Mouse (Mus musculus) frontal cortex, adult (tissue): ENCODE results near the gene Zbtb44.
"Not testable (repeated sequence)": the region's sequence is repeated elsewhere in the genome, so short reads cannot be mapped to it uniquely, and the experiment has no call there.

Experiments used
- ATAC-seq: cut with Nextera tagmentation; 2 replicates; pipeline ENCODE4 v1.9.2; 2017; ENCODE audit warnings: mild to moderate bottlenecking, moderate library complexity, mixed read lengths; ENCODE audit not compliant: low TSS enrichment

The Zbtb44 gene

DNA sequence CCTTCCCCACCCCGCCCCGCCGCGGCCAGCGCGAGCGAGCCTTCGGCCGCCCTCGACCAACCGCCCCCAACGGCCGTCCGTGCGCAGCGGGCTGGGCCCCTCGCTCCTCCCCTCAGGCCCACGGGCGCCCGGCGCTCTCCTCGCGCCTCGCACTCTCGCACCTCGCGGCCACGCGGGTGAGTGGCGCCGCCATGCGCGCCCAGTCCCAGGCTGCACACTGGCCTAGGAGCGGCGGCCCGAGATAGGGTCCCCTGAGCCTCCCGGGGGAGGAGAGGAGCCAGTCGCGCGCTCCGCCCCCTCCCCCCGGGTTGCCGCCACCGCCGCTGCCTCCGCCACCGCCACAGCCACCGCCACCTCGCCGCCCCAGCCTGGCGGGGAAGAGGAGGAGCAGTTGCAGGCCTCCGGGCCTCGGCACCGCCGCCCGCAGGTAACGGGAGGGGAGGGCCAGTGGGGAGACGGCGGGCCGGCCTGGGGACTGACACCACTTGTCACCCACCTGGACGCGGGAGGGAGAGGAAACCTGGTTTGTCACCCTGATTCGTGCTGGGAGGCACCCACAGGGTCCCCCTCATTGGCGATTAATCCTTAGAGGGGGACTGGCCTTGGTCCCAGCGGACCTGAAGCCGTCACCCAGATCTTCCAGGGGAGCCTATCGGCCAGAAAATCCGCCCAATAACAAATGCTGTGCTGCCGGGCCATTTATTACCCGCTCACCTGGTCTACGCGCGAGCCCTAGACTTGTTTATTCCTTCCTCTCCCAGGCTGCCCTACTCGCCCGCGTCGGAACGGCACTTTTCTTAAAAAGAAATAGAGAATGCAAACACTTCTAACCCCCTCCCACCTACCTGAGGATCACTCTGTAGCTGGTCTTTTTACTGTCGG, at the start of gene Zbtb44:
TSS of gene Zbtb44 (plus strand) at position 113 of the 882 bp plus-strand sequence.
- peak; percentile 77 for ATAC-seq

DNA sequence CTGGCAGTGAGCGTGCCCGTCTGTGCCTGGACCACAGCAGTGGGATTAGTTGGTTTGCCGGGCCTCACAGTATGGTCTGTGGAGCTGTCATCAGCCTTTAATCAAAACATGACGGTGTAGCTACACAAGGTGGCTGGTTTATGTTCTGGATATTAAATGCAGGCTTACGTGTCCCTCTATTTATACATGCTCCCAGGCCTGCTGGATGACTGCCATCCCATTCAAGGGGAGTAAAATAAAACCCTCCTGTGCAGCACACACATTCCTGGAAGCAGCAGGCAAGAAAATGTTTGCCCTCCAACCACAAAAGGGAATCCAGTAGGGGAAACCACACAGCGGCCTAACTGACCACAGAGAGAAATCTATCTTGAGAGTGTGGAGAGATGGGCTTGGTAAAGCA, 44.7 kb upstream of the Zbtb44 start:
- ATAC-seq, result no peak

DNA sequence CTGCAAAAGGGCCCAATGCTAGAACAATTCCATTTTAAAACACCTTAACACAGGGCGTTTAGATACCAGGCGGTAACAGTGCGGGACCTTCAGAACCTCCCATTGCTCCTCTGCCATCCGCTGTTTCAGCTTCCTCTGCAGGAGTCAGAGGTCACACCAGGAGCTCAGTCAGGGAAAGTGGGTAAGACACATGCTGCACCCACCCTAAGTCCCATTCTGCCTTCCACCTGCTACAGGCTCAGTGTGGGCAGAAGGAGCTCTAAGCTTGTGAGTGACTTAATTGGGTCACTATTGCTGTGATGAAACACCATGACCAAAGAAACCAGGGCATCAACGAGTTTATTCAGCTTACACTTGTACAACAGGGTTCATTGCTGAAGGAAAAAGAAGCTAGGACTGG, 37.3 kb upstream of the Zbtb44 start:
- no peak for ATAC-seq

DNA sequence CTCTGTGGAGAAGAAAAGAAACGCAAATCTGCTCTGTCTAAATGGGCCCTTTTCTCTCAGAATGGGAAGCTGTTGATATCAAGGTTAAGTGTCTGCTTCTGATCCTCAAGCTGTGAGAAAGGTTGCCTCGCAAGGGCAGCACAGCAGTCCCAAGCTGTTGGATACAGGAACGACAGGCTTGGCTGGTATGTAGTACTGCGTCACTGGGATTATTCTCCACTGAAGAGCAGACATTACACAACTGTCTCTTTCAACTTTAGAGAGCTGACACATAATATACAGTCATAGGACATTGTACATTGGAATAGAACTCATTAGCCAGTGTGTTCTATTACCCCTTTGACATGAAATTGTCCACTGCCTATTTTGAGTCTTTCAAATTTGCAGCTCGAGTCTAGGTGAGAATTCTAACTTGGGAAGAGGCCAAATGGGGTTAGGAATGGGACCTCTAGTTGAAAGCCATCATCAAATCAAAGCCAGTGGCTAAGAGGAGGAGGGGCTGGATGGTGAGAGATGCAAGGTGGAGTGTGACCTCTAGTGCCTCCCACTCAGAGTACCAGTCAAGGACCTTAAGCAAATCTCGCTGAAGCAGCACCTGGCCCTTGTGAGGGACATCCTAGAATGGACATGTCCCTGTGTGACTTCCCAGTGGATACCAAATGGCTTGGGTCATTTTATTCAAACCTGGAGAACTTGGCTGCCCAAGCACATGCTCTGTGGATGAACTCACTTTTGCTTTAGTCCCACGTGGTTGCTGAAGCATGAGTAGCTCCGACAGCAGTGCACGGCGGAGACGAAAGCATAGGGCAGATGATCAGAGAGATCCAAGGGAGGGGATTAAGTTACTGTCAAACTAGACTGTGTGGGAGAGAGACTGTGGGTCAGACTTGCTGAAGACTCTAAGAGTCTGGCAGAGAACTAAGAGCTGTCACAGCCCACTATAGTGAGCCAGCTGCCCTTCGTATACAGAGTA, 33.6 kb upstream of the Zbtb44 start:
- ATAC-seq, result no peak

DNA sequence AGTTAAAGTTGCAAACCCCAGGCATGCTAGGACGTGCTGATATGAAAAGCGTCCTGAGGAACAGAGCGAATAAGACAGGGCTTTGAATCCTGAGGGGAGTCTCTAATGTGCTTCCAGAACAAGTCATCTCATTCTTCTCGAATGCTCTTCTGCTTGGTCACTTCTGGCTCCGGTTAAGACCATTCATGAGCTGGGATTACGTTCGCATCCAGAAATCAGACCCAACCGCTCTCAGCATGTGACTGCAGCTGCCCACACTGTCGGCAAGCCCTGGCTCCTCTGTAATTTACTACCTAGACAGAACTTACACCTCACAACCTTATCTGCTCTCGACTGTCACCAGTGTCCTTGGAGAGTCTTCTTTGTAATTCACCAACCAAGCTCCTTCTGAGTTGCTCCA, 29.8 kb upstream of the Zbtb44 start:
- ATAC-seq, result no peak

DNA sequence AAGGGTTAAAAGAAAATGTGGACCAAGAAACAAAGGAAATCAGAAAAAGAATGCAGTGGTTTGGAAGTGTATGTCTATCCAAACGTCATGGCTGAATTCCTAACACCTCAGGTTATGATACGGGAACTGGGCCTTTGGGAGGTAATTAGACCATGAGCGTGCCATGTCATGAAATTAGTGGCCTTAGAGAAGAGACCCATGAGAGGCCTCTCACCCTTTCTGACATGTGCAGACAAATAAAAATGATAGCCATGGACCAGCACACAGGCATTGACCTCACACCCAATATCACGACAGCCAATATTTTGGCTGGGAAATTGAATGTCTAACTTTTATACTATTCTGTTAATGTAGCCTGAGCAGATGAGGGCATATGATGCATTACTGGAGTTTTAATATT, 27.9 kb upstream of the Zbtb44 start:
- no peak for ATAC-seq

DNA sequence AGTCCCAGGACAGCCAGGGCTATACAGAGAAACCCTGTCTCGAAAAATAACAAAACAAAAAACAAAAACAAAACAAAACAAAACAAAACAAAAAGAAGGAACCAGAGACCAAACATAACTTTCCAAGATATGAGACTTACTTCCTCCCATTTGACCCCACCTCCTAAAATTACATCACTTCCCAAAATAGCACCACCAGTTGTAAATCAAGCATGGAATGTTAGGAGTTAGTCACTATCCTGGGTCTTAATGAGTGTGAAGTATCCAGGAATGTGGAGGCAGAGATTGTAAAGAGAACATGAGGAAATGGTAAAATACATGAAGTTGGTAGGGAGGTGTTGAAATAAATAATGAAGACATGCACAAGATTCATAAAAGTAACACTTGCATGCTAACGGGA, 21.1 kb upstream of the Zbtb44 start:
- no peak for ATAC-seq

DNA sequence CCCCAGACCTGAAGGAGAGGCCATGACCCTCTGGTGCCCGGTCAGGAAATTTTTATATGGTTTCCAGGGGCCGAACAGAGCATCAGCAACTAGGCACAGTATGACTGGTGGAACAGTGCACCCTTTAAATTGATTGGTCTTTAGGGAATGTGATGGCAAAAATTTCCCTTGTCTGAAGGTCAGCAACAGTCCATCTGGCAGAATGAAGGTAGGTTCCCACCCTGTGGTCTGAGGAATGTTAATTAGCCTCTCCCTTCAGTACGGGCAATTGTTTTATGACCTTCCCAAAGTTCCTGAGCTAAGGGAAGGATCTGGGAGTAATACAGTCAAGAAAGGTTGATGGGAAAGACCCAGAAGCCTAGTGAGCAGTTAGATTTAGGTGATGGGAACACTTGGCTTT, 20.4 kb upstream of the Zbtb44 start:
- ATAC-seq, result no peak

DNA sequence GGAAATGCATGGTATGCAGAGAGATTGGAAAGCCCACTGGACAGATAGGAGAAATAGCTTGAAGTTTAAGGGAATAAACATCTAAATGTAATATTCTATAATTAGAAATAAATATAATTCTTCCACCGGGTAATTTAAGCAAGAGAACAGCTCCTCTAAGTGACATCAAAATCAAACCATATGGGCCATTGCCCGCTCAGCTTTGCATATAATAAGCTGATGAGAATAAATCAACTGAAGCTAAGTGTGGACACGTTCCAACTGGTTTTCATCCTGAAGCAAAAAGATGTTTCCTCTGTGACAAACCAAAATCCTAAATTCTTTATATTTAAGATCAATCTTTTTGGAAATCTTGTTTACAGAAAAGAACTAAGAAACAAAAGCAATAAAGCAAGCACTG, 19.7 kb upstream of the Zbtb44 start:
- no peak for ATAC-seq

DNA sequence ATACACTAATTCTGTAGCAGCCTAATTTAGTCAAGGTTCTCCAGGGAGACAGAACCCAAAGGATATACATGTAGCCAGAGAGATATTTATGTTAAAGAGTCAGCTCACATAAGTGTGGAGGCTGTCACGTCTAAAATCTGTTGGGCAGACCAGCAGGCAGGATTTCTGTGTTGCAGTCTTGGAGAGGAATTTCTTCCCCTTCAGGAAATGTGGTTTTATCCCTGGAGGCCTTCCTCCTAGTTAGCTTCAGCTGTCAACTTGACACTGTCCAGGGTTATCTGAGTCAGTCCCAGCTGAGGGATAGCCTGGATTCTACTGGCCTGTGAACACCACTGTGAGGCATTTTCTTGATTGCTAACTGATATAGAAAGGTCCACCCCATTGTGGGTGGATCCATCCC, 18.9 kb upstream of the Zbtb44 start:
- peak; percentile 57 for ATAC-seq

DNA sequence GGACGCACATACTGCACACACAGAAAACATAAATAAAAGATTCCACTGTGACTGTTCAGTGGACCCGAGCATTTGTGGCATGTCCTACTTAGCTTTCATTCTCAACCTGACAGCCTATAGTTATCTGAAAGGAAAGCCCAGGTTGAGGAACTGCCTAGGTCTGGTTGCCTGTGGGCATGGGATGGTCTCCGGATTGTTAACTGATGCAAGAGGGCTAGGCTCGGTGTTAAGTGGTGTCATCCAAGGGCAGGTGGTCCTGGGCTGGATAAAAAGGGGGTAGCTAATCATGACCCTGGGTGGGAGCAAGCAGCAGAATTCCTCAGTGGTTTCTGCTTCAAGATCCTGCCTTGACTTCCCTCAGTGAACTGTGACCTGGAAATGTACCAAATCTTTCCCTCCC, 17.8 kb upstream of the Zbtb44 start:
- no peak for ATAC-seq

DNA sequence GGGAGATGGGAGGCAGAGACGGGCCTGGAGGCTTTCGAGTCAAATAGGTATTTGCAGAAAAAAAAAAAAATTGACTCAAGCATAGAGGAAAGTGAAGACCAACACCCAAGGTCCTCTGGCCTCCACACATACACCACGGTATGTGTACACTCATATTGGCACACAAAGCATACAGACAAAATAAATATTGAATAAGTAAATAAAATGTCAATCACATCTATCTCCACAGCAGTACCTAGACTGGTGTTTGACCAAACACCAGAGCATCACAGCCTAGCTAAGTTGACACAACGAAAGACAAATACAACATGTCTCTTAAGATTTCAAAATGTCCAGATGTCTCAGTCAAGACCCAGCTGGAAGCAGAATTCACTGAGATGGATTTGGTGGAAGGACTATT, 17.0 kb upstream of the Zbtb44 start:
- no peak for ATAC-seq

DNA sequence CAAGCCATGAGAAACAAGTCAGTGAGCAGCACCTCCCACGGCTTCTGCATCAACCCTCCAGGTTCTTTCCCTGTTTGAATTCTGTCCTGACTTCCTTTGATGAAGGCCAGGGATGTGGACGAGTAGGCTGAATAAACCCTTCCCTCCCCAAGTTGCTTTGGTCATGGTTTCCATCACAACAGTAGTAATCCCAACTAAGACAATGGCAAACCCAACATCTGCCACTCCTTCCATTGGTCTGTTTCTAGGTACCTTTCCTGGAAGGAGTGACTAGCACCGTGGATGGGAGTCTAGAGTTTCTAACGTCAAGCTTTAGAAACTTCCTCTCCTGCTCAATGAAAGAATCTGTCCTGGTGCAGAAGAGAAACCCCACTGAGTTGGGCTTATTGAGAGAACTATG, 12.8 kb upstream of the Zbtb44 start:
- ATAC-seq, result no peak

DNA sequence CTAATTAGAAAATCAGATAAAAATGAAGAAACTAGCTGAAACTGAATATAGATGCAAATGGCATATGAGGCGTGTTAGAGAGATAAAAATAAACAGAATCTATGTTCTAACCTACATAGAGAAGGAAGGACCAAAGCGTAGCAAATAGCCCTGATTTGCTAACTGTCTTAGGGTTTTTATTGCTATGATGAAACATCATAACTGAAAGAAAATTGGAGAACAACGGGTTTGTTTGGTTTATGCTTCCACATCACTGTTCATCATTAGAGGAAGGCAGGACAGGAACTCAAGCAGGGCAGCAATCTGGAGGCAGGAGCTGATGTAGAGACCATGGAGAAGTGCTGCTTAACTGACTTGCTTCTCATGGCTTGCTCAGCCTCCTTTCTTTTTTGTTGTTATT, 12.3 kb upstream of the Zbtb44 start:
- no peak for ATAC-seq

DNA sequence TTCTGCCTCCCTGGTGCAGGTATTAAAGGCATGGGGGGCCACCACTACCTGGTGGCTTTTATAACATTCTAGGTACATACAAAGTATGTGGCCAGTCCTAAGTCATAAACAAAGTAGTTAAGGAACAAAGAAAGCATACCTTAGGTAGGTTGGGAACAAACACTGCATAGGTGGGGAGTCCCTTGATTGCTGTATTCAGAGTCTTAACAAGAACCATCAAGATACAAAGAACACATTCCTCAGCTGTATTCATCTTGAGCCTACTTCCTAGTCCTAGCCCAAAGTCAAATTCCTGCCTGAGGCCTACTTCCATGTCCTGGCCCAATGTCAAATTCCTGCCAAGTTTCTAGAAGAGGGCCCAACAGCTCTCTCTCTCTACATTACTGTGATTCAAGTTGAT, 11.7 kb upstream of the Zbtb44 start:
- ATAC-seq, result no peak

DNA sequence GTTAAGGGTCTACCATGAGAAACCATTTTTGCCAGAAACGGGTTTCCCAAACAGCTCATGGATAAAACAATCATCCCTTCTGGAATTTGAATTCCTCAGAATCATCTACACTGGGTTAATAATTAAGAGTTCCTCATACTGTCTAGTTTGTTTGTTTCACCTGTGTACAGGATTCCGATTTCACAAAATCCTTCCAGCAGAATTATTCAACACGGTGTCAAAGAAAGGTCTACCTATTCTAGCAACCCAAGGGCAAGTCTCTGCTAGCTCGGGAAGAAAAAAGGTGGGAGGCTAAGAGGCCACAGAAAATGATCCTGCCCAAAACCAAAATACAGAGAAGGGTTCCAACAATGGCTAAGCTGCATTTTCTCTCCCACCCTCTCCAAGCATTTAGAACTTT, 2.2 kb upstream of the Zbtb44 start:
- ATAC-seq, result no peak

DNA sequence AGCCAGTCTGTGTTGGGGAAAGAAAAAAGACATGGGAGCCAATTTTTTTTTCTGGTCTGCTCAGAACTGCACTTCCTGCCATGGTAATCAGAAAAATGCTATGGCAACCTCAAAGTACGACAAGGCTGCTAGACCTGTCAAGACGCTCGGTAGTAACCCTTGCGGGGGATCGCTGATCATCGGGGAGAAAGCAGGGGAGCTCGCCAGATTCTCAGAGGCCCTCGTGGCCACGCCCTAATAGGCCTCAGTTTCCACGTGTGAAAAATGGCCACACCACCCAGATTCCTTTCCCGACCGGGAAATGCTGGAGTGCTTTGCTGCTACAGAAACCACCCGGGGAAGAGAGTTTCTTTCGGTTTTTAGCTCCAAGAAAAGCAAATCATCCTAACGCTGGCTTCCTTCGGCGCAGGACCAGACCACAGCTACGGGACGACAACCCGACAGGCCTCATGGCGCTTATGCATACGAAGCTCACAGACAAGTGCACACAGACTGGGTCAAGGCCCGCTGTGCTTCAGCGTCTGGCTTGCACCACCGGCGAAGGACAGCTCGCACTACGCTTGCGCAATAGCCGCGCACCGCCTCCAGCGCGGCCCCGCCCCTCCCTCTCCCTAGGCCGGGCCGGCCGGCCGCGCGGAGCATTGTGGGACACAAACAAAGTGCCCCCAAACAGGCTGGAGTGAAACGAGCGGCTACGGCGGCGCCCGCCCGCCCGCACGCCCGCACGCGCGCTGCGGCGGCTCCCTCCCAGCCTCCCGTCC, 513 bp upstream of the Zbtb44 start:
- ATAC-seq, result peak; percentile 89

DNA sequence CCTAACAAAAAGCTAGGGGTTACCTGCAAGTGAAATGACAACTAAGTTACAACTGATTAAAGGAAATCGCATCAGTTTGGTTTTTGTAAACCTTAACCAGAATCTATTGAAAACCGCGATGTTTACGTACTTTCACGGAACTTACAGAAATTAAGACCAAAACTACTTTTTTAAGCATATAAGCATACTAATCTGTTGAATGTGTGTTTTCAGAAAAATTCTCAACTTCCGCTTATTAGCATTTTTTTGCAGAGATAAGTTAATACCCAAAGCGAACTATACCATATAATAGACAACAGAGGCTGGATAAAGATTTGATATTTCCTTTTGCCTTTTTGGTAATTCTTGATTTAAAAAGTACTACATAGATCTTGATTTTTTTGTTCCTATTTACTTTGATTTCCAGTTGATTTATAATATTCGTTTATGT, 985 bp downstream of the Zbtb44 start:
- ATAC-seq, result no peak

DNA sequence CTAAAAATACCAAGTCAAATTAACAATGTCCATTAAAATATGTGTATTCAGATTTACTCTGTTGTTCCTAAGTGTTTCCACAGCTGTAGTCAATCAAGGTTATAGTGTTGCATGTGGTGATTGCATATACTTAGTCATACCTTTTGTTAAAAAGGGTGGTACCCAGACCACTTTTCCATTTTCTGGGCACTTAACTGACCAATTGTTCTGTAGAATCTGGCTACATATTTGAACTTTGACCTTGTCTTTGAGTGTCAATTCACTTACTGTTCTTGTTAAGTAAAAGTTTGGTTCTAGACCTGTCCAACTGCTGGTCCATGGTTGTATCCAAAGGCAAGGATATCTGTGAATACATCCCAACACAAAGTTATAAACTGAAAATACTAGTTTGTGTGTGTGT, 2.1 kb downstream of the Zbtb44 start:
- ATAC-seq, result no peak

DNA sequence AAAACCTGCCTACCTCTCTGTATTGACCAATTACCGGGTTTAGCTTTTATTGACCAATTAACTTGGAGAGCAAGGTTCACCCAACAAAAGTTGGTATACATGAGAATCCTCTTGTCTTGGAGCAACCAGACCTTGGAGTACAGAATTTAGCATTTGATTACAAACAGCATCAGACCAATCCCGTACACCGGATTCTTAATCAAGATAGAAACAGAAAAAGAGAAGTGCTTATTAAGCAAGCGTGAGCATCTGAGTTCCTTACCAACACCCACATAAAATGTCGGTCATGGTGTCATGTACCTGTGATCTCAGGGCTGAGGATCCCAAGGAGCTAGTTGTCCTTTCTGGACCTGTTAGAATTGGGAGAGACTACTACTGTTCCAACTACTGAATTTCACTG, 19.8 kb downstream of the Zbtb44 start:
- no peak for ATAC-seq

DNA sequence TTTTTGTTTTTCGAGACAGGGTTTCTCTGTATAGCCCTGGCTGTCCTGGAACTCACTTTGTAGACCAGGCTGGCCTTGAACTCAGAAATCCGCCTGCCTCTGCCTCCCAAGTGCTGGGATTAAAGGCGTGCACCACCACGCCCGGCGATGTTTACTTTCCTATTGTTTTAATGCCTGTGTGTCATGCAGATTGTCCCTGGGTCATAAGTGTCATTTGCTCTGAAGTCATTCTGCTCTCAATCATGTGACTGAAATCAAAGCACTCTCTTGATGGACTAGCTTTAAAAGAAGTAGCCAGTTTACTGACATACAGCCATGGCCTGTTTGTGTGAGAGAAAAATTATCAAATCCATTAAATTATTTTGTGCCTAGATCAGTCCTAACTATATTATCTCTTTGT, 21.1 kb downstream of the Zbtb44 start:
- ATAC-seq, result not testable (repeated sequence)

DNA sequence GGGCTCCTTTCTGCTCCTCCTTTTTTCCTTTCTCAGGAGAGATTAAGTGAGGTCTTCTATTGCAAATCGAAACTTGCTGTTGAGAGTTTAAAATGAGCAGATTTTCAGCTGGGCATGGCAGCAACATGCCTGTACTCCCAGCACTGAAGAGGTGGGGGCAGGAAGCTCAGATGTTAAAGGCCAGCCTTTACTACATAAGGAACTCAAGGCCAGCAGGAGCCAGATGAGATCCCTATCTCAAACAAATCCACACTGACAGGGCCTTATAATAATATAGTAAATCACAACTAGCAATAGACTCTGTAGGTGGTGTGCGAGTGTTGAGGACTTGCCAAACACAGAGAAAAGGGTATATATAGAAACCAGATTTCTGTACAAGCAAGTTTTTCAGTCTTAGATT, 28.3 kb downstream of the Zbtb44 start:
- ATAC-seq, result peak; percentile 88
